Mouse (Mus musculus) stomach, postnatal 0 days (tissue): Measurements from ENCODE around the gene Xpnpep2. TPM values are rescaled to one million over a fixed set of nuclear protein-coding genes. Genes with fewer than 3 reads are reported as not detected.

Source experiments
- ATAC-seq: fragments of 200-750 bp; cut with Nextera tagmentation; 2 replicates; pipeline ENCODE4 v1.8.0; 2017; ENCODE audit not compliant: low FRiP score, low TSS enrichment
- DNase-seq: peaks from one replicate; pipeline ENCODE4 v3.0.0-alpha.2; 2016; ENCODE audit warnings: low spot score
- H3K27ac ChIP-seq: fragments of 300-500 bp; sonication (generic); replicated peaks from 2 replicates; pipeline ENCODE4 v1.5.1; 2014; ENCODE audit warnings: mild to moderate bottlenecking, control low read depth
- H3K27me3 ChIP-seq: fragments of 300-500 bp; sonication (generic); 2 replicates; pipeline ENCODE4 v1.6.1; 2014; ENCODE audit warnings: low read length; ENCODE audit not compliant: control insufficient read depth, insufficient read depth
- H3K36me3 ChIP-seq: fragments of 300-500 bp; sonication (generic); 2 replicates; pipeline ENCODE4 v1.6.1; 2014; ENCODE audit warnings: low read length, mixed read lengths; ENCODE audit not compliant: control insufficient read depth, insufficient read depth
- H3K4me1 ChIP-seq: fragments of 300-500 bp; sonication (generic); replicated peaks from 2 replicates; pipeline ENCODE4 v1.6.1; 2014; ENCODE audit warnings: antibody characterized with exemption; ENCODE audit not compliant: control insufficient read depth, insufficient read depth
- H3K4me2 ChIP-seq: fragments of 300-500 bp; sonication (generic); replicated peaks from 2 replicates; pipeline ENCODE4 v1.6.1; 2014; ENCODE audit warnings: low read depth, mild to moderate bottlenecking, control low read depth, moderate library complexity
- H3K4me3 ChIP-seq: fragments of 300-500 bp; sonication (generic); 2 replicates; pipeline ENCODE4 v1.5.1; 2014; ENCODE audit warnings: low read depth, low read length, control low read depth
- H3K9ac ChIP-seq: fragments of 300-500 bp; sonication (generic); 2 replicates; pipeline ENCODE4 v1.6.1; 2014; ENCODE audit warnings: mild to moderate bottlenecking, low read length, control low read depth, mixed read lengths
- H3K9me3 ChIP-seq: fragments of 300-500 bp; sonication (generic); 2 replicates; pipeline ENCODE4 v1.6.1; 2016; ENCODE audit warnings: low read length; ENCODE audit not compliant: control insufficient read depth
- CTCF ChIP-seq: IDR thresholded peaks from 2 replicates; pipeline ENCODE4 v1.5.1; 2016; ENCODE audit warnings: antibody characterized with exemption, low read depth, mild to moderate bottlenecking, moderate library complexity
- EP300 ChIP-seq: optimal IDR thresholded peaks from 2 replicates; pipeline ENCODE3; 2016; ENCODE audit warnings: antibody characterized with exemption
- WGBS: fragments of 180-500 bp; shearing (Covaris S2); extraction: QIAGEN DNeasy Blood & Tissue Kit; methylation state at CpG from one replicate; pipeline ENCODE4 v1.1.7; 2014; 5-methylcytosine and 5-hydroxymethylcytosine counted together
- polyA plus RNA-seq: library from polyadenylated mRNA; unstranded; fragments of >200 nt; fragmentation: Nextera tagmentation; extraction: Ambion mirVana; gene quantifications from 2 replicates; pipeline ENCODE4 v1.2.1, GENCODE M21; 2015

Xpnpep2 gene
- polyA plus RNA-seq, 1 experiment from 2014 or later = 0.58 TPM

DNA sequence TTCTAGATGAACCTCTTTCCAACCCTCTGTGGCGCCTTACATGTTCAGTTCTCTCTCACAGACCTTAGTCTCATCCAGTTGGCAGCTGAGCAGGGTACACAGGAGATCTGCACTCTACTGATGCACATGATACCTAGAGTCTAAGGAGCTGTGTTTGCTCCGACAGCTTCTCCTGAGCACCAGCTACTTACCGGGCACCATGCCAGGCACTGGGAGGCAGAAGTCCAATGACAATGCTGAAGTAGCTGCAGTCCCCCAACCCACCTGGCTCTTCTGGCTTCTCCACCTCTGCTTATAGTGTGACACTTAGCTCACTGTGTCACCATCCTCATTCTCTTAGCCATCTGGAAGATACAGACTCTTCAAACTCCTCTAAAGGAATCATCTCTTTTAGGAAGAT is 33.8 kb upstream of the Xpnpep2 start:
- Histone ChIP-seq H3K9me3 (no peaks in the 10 kb centered on the region), H3K36me3 (no peaks in the 10 kb centered on the region), H3K4me1 (no peaks in the 10 kb centered on the region), H3K9ac (no peak overlapping the region), H3K4me3 (no peak overlapping the region), H3K4me2 (no peak overlapping the region), H3K27ac (no peak overlapping the region), H3K27me3 (no peaks in the 10 kb centered on the region)
- WGBS = 83% methylated on average over 3 of the region's 3 CpGs
- DNase-seq (no peak), ATAC-seq (no peak)
- TF ChIP-seq CTCF = no peak
- no peak for TF ChIP-seq EP300

DNA sequence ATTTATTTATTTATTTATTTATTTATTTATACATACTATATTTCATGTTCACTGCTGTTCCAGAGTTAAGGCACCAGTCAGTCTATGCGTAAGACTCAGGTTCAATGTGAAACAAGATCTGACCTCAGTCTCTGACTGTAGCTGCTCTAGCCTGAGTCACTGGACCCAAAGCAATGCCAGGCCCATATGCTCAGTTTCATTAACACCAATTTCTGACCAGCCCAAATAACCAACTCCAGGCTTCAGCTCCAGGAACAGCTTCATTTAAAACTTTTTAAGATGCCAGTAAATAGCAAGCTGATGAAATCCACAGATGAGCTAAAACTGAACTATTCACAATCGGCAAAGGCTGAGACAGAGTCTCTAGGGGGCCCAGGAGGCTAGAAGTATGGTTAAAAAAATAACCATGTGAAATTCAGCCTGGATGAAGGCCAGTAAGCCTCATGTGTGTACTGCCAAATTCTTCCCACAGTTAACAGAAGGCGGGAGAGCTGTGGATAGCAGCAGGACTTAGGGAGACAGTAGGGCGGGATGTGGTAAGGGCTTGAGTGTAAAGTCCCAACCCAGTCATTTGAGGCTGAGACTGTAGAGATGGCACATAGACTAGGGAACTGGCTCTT is 31.6 kb upstream of the Xpnpep2 start:
- no peaks in the 10 kb centered on the region for H3K27me3 ChIP-seq
- H3K4me1 ChIP-seq = no peaks in the 10 kb centered on the region
- 62% methylated on average over 4 of the region's 4 CpGs for WGBS
- H3K4me2 ChIP-seq = no peak overlapping the region
- no peak overlapping the region for H3K4me3 ChIP-seq
- no peaks in the 10 kb centered on the region for H3K36me3 ChIP-seq
- no peak overlapping the region for H3K27ac ChIP-seq
- no peak overlapping the region for H3K9ac ChIP-seq
- DNase-seq = no peak
- H3K9me3 ChIP-seq = no peaks in the 10 kb centered on the region
- TF ChIP-seq CTCF (no peak), EP300 (no peak)
- no peak for ATAC-seq

DNA sequence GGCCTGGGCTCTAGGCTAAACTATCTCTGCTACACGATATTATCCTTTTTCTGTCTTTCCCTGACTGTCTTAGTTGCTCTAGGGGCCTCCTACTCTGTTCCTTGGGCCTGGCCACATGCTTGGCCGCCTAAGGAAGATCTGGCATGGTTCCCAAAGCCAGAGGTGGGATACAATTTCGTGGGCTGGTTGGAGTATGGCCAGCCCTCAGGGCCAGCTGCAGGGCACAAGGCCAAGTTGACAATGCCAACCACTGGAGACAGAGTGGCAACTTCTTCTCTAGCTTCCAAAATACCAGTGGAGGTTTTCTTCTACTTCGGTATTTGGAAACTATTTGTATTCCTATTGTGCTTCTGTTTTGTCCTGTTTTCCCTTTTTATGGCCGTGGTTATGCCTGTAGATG is 26.2 kb upstream of the Xpnpep2 start:
- WGBS = 59% methylated on average over 5 of the region's 5 CpGs
- Histone ChIP-seq H3K4me3 (no peak overlapping the region), H3K9me3 (no peaks in the 10 kb centered on the region), H3K36me3 (no peaks in the 10 kb centered on the region), H3K27me3 (no peaks in the 10 kb centered on the region), H3K4me2 (no peak overlapping the region), H3K4me1 (no peaks in the 10 kb centered on the region), H3K27ac (no peak overlapping the region), H3K9ac (no peak overlapping the region)
- ATAC-seq (no peak), DNase-seq (no peak)
- TF ChIP-seq EP300 = no peak
- no peak for TF ChIP-seq CTCF

DNA sequence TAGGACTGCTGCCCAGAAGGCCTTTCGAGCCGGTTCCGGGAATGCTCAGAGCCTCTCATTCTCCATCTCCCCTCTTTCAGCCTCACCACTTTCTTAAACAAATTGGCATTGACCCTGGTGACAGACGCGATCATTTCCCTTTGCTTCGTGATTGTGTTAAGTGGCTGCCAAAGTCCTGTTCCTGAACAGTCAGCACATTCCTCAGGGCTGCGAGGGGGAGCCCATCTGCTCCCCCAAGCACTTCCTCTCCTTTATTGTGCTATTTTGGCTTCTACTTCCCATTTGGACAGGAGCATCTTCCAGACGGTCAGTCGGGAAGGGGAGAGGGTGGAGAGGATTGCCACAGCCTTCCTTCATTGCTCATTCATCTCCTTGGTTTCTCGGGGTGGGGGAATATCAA is 16.4 kb upstream of the Xpnpep2 start:
- DNase-seq = no peak

DNA sequence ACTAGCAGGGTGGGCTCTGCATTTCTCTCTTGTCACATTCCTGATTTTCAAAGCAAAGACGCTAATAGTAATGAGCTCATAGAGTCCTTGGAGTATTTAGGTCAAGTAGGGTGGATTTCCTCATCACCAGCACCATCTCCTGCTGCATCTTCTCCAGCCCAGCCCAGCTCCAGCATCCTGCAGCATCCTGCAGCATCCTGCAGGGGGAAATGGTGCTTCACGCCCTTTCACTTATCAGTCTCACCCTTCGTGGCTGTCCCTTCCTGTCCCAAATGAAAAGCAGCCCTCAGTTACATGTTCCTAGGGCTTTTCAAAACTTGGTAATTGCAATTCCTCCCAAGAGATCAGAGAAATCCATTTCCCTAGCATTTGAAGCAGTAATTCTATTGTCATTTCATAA is 15.0 kb upstream of the Xpnpep2 start:
- no peaks in the 10 kb centered on the region for H3K9me3 ChIP-seq
- TF ChIP-seq EP300 = no peak
- peak; percentile 58 for TF ChIP-seq CTCF
- DNase-seq (no peak), ATAC-seq (no peak)
- no peak overlapping the region for H3K4me3 ChIP-seq
- H3K36me3 ChIP-seq = no peaks in the 10 kb centered on the region
- H3K27ac ChIP-seq = no peak overlapping the region
- no peaks in the 10 kb centered on the region for H3K4me1 ChIP-seq
- 56% methylated on average over 3 of the region's 3 CpGs for WGBS
- no peaks in the 10 kb centered on the region for H3K27me3 ChIP-seq
- H3K4me2 ChIP-seq = no peak overlapping the region
- H3K9ac ChIP-seq = no peak overlapping the region

More for the DNA sequence above, 16.4 kb upstream of the Xpnpep2 start:
- no peak overlapping the region for H3K4me2 ChIP-seq
- H3K4me1 ChIP-seq = no peaks in the 10 kb centered on the region
- WGBS = 47% methylated on average over 10 of the region's 10 CpGs
- no peak for TF ChIP-seq CTCF
- no peak for TF ChIP-seq EP300
- no peak overlapping the region for H3K4me3 ChIP-seq
- no peak overlapping the region for H3K27ac ChIP-seq
- no peaks in the 10 kb centered on the region for H3K36me3 ChIP-seq
- H3K9ac ChIP-seq = no peak overlapping the region
- no peak for ATAC-seq
- no peaks in the 10 kb centered on the region for H3K9me3 ChIP-seq
- no peaks in the 10 kb centered on the region for H3K27me3 ChIP-seq

DNA sequence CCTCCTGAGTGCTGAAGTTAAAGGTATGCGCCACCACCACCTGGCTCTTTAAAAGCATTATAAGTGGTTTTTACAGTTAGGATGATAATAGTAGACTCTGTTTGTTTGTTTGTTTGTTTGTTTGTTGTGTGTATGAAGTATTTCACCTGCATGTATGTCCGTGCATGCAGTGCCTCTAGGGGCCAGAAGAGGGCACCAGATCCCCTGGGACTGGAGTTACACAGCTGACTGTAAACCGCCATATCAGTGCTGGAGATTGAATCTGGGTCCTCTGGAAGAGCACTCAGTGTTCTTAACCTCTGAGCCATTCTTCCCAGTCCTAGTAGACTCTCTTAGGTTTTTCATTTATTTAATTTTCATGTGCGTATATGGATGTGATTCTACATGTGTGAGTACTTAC is 13.9 kb upstream of the Xpnpep2 start:
- ATAC-seq (no peak), DNase-seq (peak; percentile 23)
- no peaks in the 10 kb centered on the region for H3K4me1 ChIP-seq
- no peak overlapping the region for H3K4me3 ChIP-seq
- H3K36me3 ChIP-seq = no peaks in the 10 kb centered on the region
- H3K27me3 ChIP-seq = no peaks in the 10 kb centered on the region
- no peaks in the 10 kb centered on the region for H3K9me3 ChIP-seq
- peak; percentile 70 for TF ChIP-seq CTCF
- no peak for TF ChIP-seq EP300
- H3K9ac ChIP-seq = no peak overlapping the region
- no peak overlapping the region for H3K27ac ChIP-seq
- no peak overlapping the region for H3K4me2 ChIP-seq
- WGBS = 81% methylated on average over 4 of the region's 4 CpGs
